Mouse (Mus musculus): ENCODE results near the gene Ptk6. TPM values are rescaled to one million over a fixed set of nuclear protein-coding genes. Genes with fewer than 3 reads are reported as not detected.
"Not testable (repeated sequence)": the region's sequence is repeated elsewhere in the genome, so short reads cannot be mapped to it uniquely, and the experiment has no call there.

Ptk6 gene
- polyA plus RNA-seq, 1 experiment from 2014 or later, result not detected

- H3K36me3 ChIP-seq (ENCODE audit: control insufficient read depth, insufficient read depth, low read length), result no peaks in the 10 kb centered on the region
- H3K9ac ChIP-seq (ENCODE audit: low read length), result no peak overlapping the region
- DNase-seq (ENCODE audit: low spot score), result peak; percentile 58
- H3K4me3 ChIP-seq (ENCODE audit: low read depth, low read length), result peak overlapping the region; percentile 28
- H3K4me2 ChIP-seq (ENCODE audit: low read length), result peak overlapping the region; percentile 61
- no peak overlapping the region for H3K27ac ChIP-seq (ENCODE audit: low read depth)
- H3K4me1 ChIP-seq (replicated peaks; ENCODE audit: control insufficient read depth, insufficient read depth, low read length), result no peaks in the 10 kb centered on the region
- peaks cover 36% of the 10 kb centered on the region for H3K27me3 ChIP-seq (replicated peaks; ENCODE audit: control insufficient read depth, insufficient read depth, low read length)
- WGBS, result 3% methylated on average over 34 of the region's 34 CpGs
- H3K9me3 ChIP-seq (ENCODE audit: control insufficient read depth, low read length), result no peaks in the 10 kb centered on the region
- ATAC-seq (replicated peaks; ENCODE audit: low FRiP score, low TSS enrichment, low read depth), result peak; percentile 32; the same call in 1 of the 2 replicates
Measured at GRCm38 (mm10) chr2:181212389-181213020, 9.9 kb upstream of the Ptk6 start.

- Histone ChIP-seq H3K9ac (ENCODE audit: low read length) (no peak overlapping the region), H3K4me1 (replicated peaks; ENCODE audit: control insufficient read depth, insufficient read depth, low read length) (no peaks in the 10 kb centered on the region), H3K4me3 (ENCODE audit: low read depth, low read length) (no peak overlapping the region), H3K27me3 (replicated peaks; ENCODE audit: control insufficient read depth, insufficient read depth, low read length) (peaks cover 4% of the 10 kb centered on the region), H3K27ac (ENCODE audit: low read depth) (no peak overlapping the region), H3K4me2 (ENCODE audit: low read length) (no peak overlapping the region), H3K36me3 (ENCODE audit: control insufficient read depth, insufficient read depth, low read length) (no peaks in the 10 kb centered on the region), H3K9me3 (ENCODE audit: control insufficient read depth, low read length) (no peaks in the 10 kb centered on the region)
- peak; percentile 55; the same call in 1 of the 2 replicates for ATAC-seq (replicated peaks; ENCODE audit: low FRiP score, low TSS enrichment, low read depth)
- WGBS, result 68% methylated on average over 9 of the region's 9 CpGs
- DNase-seq (ENCODE audit: low spot score), result no peak
Measured at GRCm38 (mm10) chr2:181206118-181206517, 3.5 kb upstream of the Ptk6 start.

- Histone ChIP-seq H3K9me3 (ENCODE audit: control insufficient read depth, low read length) (no peaks in the 10 kb centered on the region), H3K9ac (ENCODE audit: low read length) (no peak overlapping the region), H3K36me3 (ENCODE audit: control insufficient read depth, insufficient read depth, low read length) (no peaks in the 10 kb centered on the region), H3K27me3 (replicated peaks; ENCODE audit: control insufficient read depth, insufficient read depth, low read length) (no peaks in the 10 kb centered on the region), H3K27ac (ENCODE audit: low read depth) (no peak overlapping the region), H3K4me1 (replicated peaks; ENCODE audit: control insufficient read depth, insufficient read depth, low read length) (no peaks in the 10 kb centered on the region), H3K4me3 (ENCODE audit: low read depth, low read length) (no peak overlapping the region), H3K4me2 (ENCODE audit: low read length) (no peak overlapping the region)
- WGBS, result 81% methylated on average over 5 of the region's 5 CpGs
- no peak for ATAC-seq (replicated peaks; ENCODE audit: low FRiP score, low TSS enrichment, low read depth)
- no peak for DNase-seq (ENCODE audit: low spot score)
Measured at GRCm38 (mm10) chr2:181205678-181206077, 3.1 kb upstream of the Ptk6 start.

GRCm38 (mm10) chr2:181202886-181203285 lies 297 bp upstream of the Ptk6 start:
- Histone ChIP-seq H3K4me2 (ENCODE audit: low read length) (no peak overlapping the region), H3K9ac (ENCODE audit: low read length) (no peak overlapping the region), H3K27ac (ENCODE audit: low read depth) (no peak overlapping the region), H3K4me1 (replicated peaks; ENCODE audit: control insufficient read depth, insufficient read depth, low read length) (no peaks in the 10 kb centered on the region), H3K36me3 (ENCODE audit: control insufficient read depth, insufficient read depth, low read length) (no peaks in the 10 kb centered on the region), H3K27me3 (replicated peaks; ENCODE audit: control insufficient read depth, insufficient read depth, low read length) (no peaks in the 10 kb centered on the region), H3K4me3 (ENCODE audit: low read depth, low read length) (no peak overlapping the region), H3K9me3 (ENCODE audit: control insufficient read depth, low read length) (no peaks in the 10 kb centered on the region)
- DNase-seq (ENCODE audit: low spot score) (no peak), ATAC-seq (replicated peaks; ENCODE audit: low FRiP score, low TSS enrichment, low read depth) (no peak)
- WGBS, result 77% methylated on average over 6 of the region's 6 CpGs

- ATAC-seq (replicated peaks; ENCODE audit: low FRiP score, low TSS enrichment, low read depth), result no peak
- Histone ChIP-seq H3K9ac (ENCODE audit: low read length) (no peak overlapping the region), H3K9me3 (ENCODE audit: control insufficient read depth, low read length) (no peaks in the 10 kb centered on the region), H3K36me3 (ENCODE audit: control insufficient read depth, insufficient read depth, low read length) (no peaks in the 10 kb centered on the region), H3K4me2 (ENCODE audit: low read length) (no peak overlapping the region), H3K4me1 (replicated peaks; ENCODE audit: control insufficient read depth, insufficient read depth, low read length) (no peaks in the 10 kb centered on the region), H3K27ac (ENCODE audit: low read depth) (no peak overlapping the region), H3K4me3 (ENCODE audit: low read depth, low read length) (no peak overlapping the region), H3K27me3 (replicated peaks; ENCODE audit: control insufficient read depth, insufficient read depth, low read length) (no peaks in the 10 kb centered on the region)
- 55% methylated on average over 3 of the region's 3 CpGs for WGBS
- DNase-seq (ENCODE audit: low spot score), result no peak
Measured at GRCm38 (mm10) chr2:181201606-181202005, 983 bp downstream of the Ptk6 start.

GRCm38 (mm10) chr2:181196628-181197300 lies 5.8 kb downstream of the Ptk6 start:
- ATAC-seq (replicated peaks; ENCODE audit: low FRiP score, low TSS enrichment, low read depth) (no peak), DNase-seq (ENCODE audit: low spot score) (no peak)
- no peaks in the 10 kb centered on the region for H3K36me3 ChIP-seq (ENCODE audit: control insufficient read depth, insufficient read depth, low read length)
- H3K4me3 ChIP-seq (ENCODE audit: low read depth, low read length), result no peak overlapping the region
- no peak overlapping the region for H3K27ac ChIP-seq (ENCODE audit: low read depth)
- 79% methylated on average over 4 of the region's 4 CpGs for WGBS
- no peak overlapping the region for H3K9ac ChIP-seq (ENCODE audit: low read length)
- H3K4me2 ChIP-seq (ENCODE audit: low read length), result no peak overlapping the region
- H3K27me3 ChIP-seq (replicated peaks; ENCODE audit: control insufficient read depth, insufficient read depth, low read length), result no peaks in the 10 kb centered on the region
- no peaks in the 10 kb centered on the region for H3K9me3 ChIP-seq (ENCODE audit: control insufficient read depth, low read length)
- H3K4me1 ChIP-seq (replicated peaks; ENCODE audit: control insufficient read depth, insufficient read depth, low read length), result no peaks in the 10 kb centered on the region

GRCm38 (mm10) chr2:181193044-181193443 lies 9.5 kb downstream of the Ptk6 start:
- Histone ChIP-seq H3K9ac (ENCODE audit: low read length) (no peak overlapping the region), H3K4me2 (ENCODE audit: low read length) (no peak overlapping the region), H3K27ac (ENCODE audit: low read depth) (no peak overlapping the region), H3K36me3 (ENCODE audit: control insufficient read depth, insufficient read depth, low read length) (peaks cover 9% of the 10 kb centered on the region), H3K4me3 (ENCODE audit: low read depth, low read length) (no peak overlapping the region), H3K27me3 (replicated peaks; ENCODE audit: control insufficient read depth, insufficient read depth, low read length) (no peaks in the 10 kb centered on the region), H3K4me1 (replicated peaks; ENCODE audit: control insufficient read depth, insufficient read depth, low read length) (peaks cover 8% of the 10 kb centered on the region), H3K9me3 (ENCODE audit: control insufficient read depth, low read length) (no peaks in the 10 kb centered on the region)
- ATAC-seq (replicated peaks; ENCODE audit: low FRiP score, low TSS enrichment, low read depth), result no peak
- WGBS, result 75% methylated on average over 3 of the region's 3 CpGs
- no peak for DNase-seq (ENCODE audit: low spot score)

GRCm38 (mm10) chr2:181191936-181192335 lies 10.7 kb downstream of the Ptk6 start:
- Histone ChIP-seq H3K9me3 (ENCODE audit: control insufficient read depth, low read length) (no peaks in the 10 kb centered on the region), H3K27ac (ENCODE audit: low read depth) (no peak overlapping the region), H3K4me3 (ENCODE audit: low read depth, low read length) (no peak overlapping the region), H3K4me1 (replicated peaks; ENCODE audit: control insufficient read depth, insufficient read depth, low read length) (peaks cover 8% of the 10 kb centered on the region), H3K9ac (ENCODE audit: low read length) (no peak overlapping the region), H3K27me3 (replicated peaks; ENCODE audit: control insufficient read depth, insufficient read depth, low read length) (no peaks in the 10 kb centered on the region), H3K4me2 (ENCODE audit: low read length) (no peak overlapping the region), H3K36me3 (ENCODE audit: control insufficient read depth, insufficient read depth, low read length) (peaks cover 9% of the 10 kb centered on the region)
- DNase-seq (ENCODE audit: low spot score) (no peak), ATAC-seq (replicated peaks; ENCODE audit: low FRiP score, low TSS enrichment, low read depth) (no peak)
- WGBS, result 63% methylated on average over 4 of the region's 4 CpGs

GRCm38 (mm10) chr2:181191385-181191784 lies 11.2 kb downstream of the Ptk6 start:
- not testable (repeated sequence) for H3K4me1 ChIP-seq (replicated peaks; ENCODE audit: control insufficient read depth, insufficient read depth, low read length); H3K4me2 ChIP-seq (ENCODE audit: low read length); H3K27ac ChIP-seq (ENCODE audit: low read depth); ATAC-seq (replicated peaks; ENCODE audit: low FRiP score, low TSS enrichment, low read depth); H3K4me3 ChIP-seq (ENCODE audit: low read depth, low read length); H3K36me3 ChIP-seq (ENCODE audit: control insufficient read depth, insufficient read depth, low read length); DNase-seq (ENCODE audit: low spot score); H3K9ac ChIP-seq (ENCODE audit: low read length); H3K9me3 ChIP-seq (ENCODE audit: control insufficient read depth, low read length); H3K27me3 ChIP-seq (replicated peaks; ENCODE audit: control insufficient read depth, insufficient read depth, low read length)
- WGBS, result 71% methylated on average over 4 of the region's 4 CpGs
